Mouse (Mus musculus) limb, embryonic 10.5 days (tissue): ENCODE results near the gene Ablim2. TPM values are rescaled to one million over a fixed set of nuclear protein-coding genes. Genes with fewer than 3 reads are reported as not detected.

Source experiments
- DNase-seq: peaks from one replicate; pipeline ENCODE4 v3.0.0-alpha.2; 2017; ENCODE audit warnings: low spot score
- H3K27ac ChIP-seq: fragments of 300-500 bp; sonication (generic); 2 replicates; pipeline ENCODE4 v1.5.1; 2016; ENCODE audit warnings: mild to moderate bottlenecking
- H3K27me3 ChIP-seq: fragments of 300-500 bp; sonication (generic); 2 replicates; pipeline ENCODE4 v1.6.1; 2016; ENCODE audit warnings: low read depth, mild to moderate bottlenecking; ENCODE audit not compliant: poor library complexity, severe bottlenecking
- H3K36me3 ChIP-seq: fragments of 300-500 bp; sonication (generic); 2 replicates; pipeline ENCODE4 v1.6.1; 2016; ENCODE audit warnings: mild to moderate bottlenecking, moderate library complexity
- H3K4me1 ChIP-seq: fragments of 300-500 bp; sonication (generic); 2 replicates; pipeline ENCODE4 v1.6.1; 2016
- H3K4me3 ChIP-seq: fragments of 300-500 bp; sonication (generic); 2 replicates; pipeline ENCODE4 v1.5.1; 2016; ENCODE audit warnings: mild to moderate bottlenecking, moderate library complexity
- H3K9me3 ChIP-seq: fragments of 300-500 bp; sonication (generic); replicated peaks from 2 replicates; pipeline ENCODE4 v1.6.1; 2016; ENCODE audit warnings: mild to moderate bottlenecking
- WGBS: fragments of 180-500 bp; shearing (Covaris S2); methylation state at CpG from one replicate; pipeline ENCODE4 v1.1.7; 2016; 5-methylcytosine and 5-hydroxymethylcytosine counted together
- polyA plus RNA-seq: library from polyadenylated mRNA; unstranded; fragments of >200 nt; fragmentation: Nextera tagmentation; extraction: Ambion mirVana; gene quantifications from 2 replicates; pipeline ENCODE4 v1.2.1, GENCODE M21; 2016

Gene Ablim2
- polyA plus RNA-seq, 1 experiment from 2014 or later = 0.74 TPM

DNA sequence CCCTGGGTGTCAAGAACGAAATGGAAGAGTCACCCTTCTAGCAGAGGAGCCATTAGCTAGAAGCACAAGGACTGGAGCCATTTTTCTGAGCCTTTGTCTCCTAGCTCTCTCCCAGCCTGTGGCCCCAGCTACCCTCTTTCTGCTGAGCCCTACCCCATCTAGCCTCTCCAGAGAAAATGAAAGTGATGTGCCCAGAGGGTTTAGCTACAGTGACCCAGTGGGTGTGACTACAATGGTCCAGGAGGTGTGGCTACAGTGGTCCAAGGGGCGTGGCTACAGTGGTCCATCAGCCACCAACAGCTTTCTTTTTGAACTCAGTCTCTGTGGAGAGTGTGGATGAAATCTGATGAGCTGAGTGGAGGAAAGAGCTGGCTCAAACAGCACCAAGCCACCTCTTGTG lies 81.6 kb downstream of the Ablim2 start:
- peaks cover 3% of the 10 kb centered on the region; the same call in 1 of the 2 replicates for H3K4me1 ChIP-seq
- 59% methylated on average over 2 of the region's 2 CpGs for WGBS
- H3K36me3 ChIP-seq = no peaks in the 10 kb centered on the region
- H3K27ac ChIP-seq = no peak overlapping the region
- H3K27me3 ChIP-seq = no peaks in the 10 kb centered on the region
- DNase-seq = no peak
- no peak overlapping the region for H3K4me3 ChIP-seq
- no peaks in the 10 kb centered on the region for H3K9me3 ChIP-seq

DNA sequence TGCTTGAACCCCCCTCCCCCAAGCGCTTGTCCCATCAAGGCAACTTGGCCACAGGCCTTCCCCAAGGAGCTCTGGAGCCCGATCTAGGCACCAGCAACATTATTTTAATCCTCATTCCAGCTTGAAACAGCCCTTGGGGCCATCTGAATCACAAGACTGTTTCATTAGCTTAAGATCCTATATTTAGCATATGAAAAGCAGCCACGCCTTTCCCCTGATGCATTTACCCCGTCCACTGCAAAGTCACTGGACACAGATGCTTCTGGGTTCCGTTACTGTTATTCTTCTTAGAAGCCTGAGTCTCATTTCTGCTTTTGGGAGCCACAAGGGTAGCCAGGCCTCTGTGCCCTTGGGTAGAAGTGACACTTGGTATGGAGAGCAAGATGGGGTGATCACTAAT lies 93.8 kb downstream of the Ablim2 start:
- Histone ChIP-seq H3K4me3 (no peak overlapping the region), H3K27me3 (no peaks in the 10 kb centered on the region), H3K9me3 (no peaks in the 10 kb centered on the region), H3K36me3 (no peaks in the 10 kb centered on the region), H3K27ac (no peak overlapping the region), H3K4me1 (no peaks in the 10 kb centered on the region)
- DNase-seq = no peak
- 82% methylated on average over 5 of the region's 5 CpGs for WGBS

DNA sequence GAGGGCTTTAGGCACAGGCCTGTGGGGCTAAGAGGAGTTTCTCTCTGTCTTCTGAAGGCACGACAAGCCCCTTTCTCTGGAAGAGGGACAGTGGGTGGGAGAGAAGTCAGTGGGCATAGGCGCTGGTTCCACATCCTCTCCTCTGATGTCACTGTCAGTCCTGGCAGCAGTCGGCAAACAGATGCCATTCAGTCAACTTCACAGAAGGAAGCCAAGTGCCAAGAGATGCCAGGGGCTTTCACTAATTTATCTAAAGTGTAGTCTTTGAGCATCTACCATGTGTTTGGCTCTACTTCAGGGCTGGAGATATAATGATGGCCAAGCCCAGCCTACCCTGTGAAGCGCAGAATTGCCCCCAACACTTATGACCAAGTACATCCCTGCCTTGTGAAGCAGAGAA lies 95.8 kb downstream of the Ablim2 start:
- H3K27me3 ChIP-seq = no peaks in the 10 kb centered on the region
- H3K27ac ChIP-seq = no peak overlapping the region
- 0 out of 2 replicates have a peak, but pooled peaks cover 3% of the 10 kb centered on the region for H3K4me1 ChIP-seq
- no peaks in the 10 kb centered on the region for H3K9me3 ChIP-seq
- no peak for DNase-seq
- 91% methylated on average over 4 of the region's 4 CpGs for WGBS
- H3K4me3 ChIP-seq = no peak overlapping the region
- H3K36me3 ChIP-seq = no peaks in the 10 kb centered on the region

DNA sequence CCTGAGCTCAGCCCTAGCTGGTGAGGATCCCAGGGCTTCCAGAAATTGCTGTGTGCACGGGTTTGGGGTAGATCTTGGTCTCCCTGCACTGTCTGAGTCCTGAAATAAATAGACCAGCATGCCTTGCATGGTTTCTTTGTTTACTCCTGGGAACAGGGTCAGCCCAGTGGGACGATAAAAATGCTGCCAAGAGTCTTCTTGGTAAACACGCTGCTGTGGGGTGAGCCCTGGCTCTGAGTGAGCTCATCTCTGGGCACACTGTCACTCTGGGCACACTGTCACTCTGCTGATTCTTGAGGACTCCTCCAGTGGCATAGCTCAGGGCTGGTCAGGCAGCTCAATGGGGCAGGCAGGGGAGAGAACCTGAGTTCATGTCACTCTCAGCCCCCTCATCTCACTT lies 98.6 kb downstream of the Ablim2 start:
- no peak overlapping the region for H3K4me3 ChIP-seq
- DNase-seq = no peak
- H3K27me3 ChIP-seq = no peaks in the 10 kb centered on the region
- H3K27ac ChIP-seq = no peak overlapping the region
- no peaks in the 10 kb centered on the region for H3K9me3 ChIP-seq
- 61% methylated on average over 3 of the region's 3 CpGs for WGBS
- 0 out of 2 replicates have a peak, but pooled peaks cover 3% of the 10 kb centered on the region for H3K4me1 ChIP-seq
- no peaks in the 10 kb centered on the region for H3K36me3 ChIP-seq

DNA sequence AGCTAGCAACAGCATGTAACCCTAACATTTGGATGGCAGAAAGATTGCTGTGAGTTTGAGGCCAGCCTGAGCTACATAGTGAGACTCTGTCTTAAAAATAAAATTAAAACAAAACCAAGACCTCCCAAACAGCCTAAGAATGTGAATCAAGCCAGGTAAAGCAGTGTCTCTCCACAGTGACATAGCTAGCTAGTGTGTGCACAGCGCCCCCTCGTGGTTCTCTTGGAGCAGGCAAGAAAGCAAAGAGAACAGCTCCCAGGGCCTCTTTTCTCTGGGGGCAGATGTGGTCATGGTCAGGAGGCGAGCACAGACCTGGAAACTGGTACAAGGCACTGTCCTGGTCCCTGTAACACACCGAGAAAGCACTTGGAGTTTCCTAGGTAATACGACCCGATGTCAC lies 100.4 kb downstream of the Ablim2 start:
- H3K27me3 ChIP-seq = no peaks in the 10 kb centered on the region
- H3K4me1 ChIP-seq = 0 out of 2 replicates have a peak, but pooled peaks cover 3% of the 10 kb centered on the region
- no peak overlapping the region for H3K4me3 ChIP-seq
- H3K36me3 ChIP-seq = no peaks in the 10 kb centered on the region
- peak; percentile 91 for DNase-seq
- H3K27ac ChIP-seq = no peak overlapping the region
- H3K9me3 ChIP-seq = no peaks in the 10 kb centered on the region
- 24% methylated on average over 6 of the region's 6 CpGs for WGBS

DNA sequence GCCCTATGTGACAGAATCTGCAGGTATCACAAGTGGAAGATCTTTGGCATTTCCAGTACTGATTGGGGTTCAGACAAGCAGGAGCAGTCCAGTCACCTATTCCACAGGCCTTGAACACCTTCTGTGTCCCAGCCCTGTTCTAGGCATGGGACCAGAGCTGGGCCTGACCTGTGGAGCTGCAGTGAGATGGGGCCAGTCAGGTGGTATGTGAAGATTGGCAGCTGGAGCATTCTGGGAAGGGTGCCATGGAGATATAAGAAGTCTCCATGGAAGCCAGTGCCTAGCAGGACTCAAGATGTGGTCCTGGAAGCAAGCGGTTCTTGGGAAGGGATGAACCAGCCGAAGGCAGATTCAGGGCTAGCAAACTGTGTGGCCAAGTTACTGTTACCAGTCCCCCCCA lies 103.8 kb downstream of the Ablim2 start:
- 94% methylated on average over 2 of the region's 2 CpGs for WGBS
- Histone ChIP-seq H3K9me3 (no peaks in the 10 kb centered on the region), H3K36me3 (no peaks in the 10 kb centered on the region), H3K4me1 (peaks cover 10% of the 10 kb centered on the region; the same call in 1 of the 2 replicates), H3K27me3 (no peaks in the 10 kb centered on the region), H3K27ac (no peak overlapping the region), H3K4me3 (no peak overlapping the region)
- no peak for DNase-seq

DNA sequence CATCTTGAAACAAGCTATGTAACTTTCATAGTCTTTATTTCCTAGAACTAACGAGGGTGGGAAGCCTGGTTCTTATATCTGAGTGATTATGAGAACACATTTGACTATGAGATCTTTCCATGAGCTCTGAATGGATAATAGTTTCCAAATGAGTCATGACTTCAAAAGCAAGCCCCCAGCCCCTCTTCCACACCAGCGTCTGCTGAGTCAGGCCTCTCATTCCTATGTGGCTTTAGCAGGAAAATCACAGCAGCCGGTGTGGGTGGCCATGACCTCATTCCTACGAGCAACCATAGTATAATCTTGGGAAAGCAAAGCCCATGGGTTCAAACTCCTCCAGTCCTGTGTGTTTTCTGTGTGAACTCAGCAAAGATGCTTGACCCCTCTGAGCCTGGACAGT lies 112.3 kb downstream of the Ablim2 start:
- Histone ChIP-seq H3K36me3 (no peaks in the 10 kb centered on the region), H3K27ac (no peak overlapping the region), H3K4me1 (peaks cover 16% of the 10 kb centered on the region; the same call in 1 of the 2 replicates), H3K9me3 (no peaks in the 10 kb centered on the region), H3K27me3 (no peaks in the 10 kb centered on the region), H3K4me3 (no peak overlapping the region)
- DNase-seq = no peak
- WGBS = 84% methylated on average over 4 of the region's 4 CpGs

DNA sequence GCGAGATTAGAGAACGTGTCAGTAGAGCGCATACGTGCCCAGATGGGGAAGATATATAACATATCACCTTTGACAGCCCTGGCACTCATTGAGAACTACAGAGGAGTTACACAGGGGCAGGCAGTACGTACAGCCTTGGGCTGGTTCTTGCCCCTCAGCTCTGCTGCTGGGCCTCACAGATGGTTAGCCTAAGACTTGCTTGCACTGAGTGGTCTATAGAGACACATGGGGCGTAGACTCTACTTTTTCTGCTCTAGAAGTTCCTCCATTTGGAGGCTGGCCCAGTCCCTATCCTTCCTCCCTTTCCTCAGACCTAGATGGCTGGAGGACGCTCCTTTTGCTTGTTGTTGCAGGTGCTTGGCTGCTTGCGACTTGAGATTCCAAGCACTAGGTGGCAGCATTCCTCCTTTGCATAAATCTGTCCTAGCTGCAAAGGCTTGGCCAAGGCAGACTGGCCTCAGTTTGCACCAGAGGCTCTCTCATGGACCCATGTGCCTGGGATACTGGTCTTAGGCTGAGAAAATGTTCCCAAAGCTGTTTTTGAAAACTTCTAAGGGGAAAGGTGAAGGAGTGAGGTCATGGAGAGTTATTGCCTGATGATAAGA lies 112.8 kb downstream of the Ablim2 start:
- H3K9me3 ChIP-seq = no peaks in the 10 kb centered on the region
- DNase-seq = peak; percentile 74
- peaks cover 14% of the 10 kb centered on the region; the same call in 1 of the 2 replicates for H3K4me1 ChIP-seq
- H3K36me3 ChIP-seq = no peaks in the 10 kb centered on the region
- no peaks in the 10 kb centered on the region for H3K27me3 ChIP-seq
- 59% methylated on average over 8 of the region's 8 CpGs for WGBS
- H3K27ac ChIP-seq = no peak overlapping the region
- H3K4me3 ChIP-seq = no peak overlapping the region

DNA sequence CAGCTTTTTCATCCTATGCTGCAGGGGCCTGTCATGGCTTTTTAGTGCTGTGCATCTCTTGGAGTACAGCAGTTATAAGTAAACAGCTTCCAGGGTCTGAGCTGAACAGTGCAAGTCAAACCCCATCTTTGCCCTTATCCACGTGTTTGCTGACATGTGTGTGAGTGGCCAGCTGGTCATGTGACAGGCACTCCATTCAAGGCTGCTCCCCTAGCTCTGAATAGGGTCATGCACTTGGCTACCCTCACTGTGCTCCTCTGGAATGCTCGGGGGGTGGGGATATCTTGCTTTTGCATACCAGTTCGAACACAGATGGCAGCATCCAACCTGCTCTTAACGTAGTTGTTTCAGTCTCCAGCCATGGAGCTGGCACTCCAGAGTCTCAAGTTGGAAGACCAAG lies 115.7 kb downstream of the Ablim2 start:
- Histone ChIP-seq H3K4me3 (no peak overlapping the region), H3K27ac (no peak overlapping the region), H3K9me3 (no peaks in the 10 kb centered on the region), H3K36me3 (no peaks in the 10 kb centered on the region), H3K4me1 (peaks cover 9% of the 10 kb centered on the region; the same call in 1 of the 2 replicates), H3K27me3 (no peaks in the 10 kb centered on the region)
- WGBS = 61% methylated on average over 4 of the region's 4 CpGs
- no peak for DNase-seq

DNA sequence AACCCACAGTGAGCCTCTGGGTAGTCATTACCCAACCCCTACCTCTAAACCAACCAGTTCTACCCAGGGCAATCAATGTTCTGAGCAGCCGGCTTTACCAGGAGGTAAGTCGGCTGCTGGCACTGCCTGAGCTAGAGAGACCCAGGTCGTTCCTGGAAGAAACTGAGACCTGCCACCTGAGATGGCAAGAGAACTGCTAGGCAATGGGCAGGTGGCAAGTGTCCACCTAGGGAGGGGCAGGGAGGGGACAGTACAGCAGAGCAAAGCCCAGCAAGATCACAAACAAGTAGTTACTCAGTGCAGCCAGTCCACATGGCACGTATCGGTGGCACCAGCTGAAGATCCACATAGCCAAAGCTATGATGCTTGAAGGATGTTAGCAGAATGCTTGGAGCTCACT lies 118.6 kb downstream of the Ablim2 start:
- 92% methylated on average over 5 of the region's 5 CpGs for WGBS
- peaks cover 9% of the 10 kb centered on the region; the same call in 1 of the 2 replicates for H3K4me1 ChIP-seq
- no peak for DNase-seq
- no peaks in the 10 kb centered on the region for H3K9me3 ChIP-seq
- no peak overlapping the region for H3K27ac ChIP-seq
- no peaks in the 10 kb centered on the region for H3K27me3 ChIP-seq
- no peak overlapping the region for H3K4me3 ChIP-seq
- no peaks in the 10 kb centered on the region for H3K36me3 ChIP-seq

DNA sequence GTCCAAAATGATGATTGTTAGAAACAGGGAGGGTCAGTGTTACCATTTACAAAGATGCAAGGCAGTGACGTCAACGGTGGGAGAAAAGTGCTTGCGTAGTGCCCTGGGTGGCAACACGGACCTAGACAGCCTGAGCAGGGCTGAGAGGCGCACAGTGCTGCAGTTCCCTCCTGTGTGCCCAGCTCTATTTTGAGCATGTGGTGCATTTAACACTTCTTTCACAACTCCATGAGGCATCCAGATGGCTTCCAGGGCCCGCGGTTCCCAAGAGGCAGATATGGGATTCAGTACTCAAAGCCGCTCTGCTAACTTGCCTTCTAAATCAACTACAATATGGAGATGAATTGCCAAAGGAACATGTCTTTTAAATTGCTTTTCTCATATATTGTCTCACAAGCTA lies 121.5 kb downstream of the Ablim2 start:
- Histone ChIP-seq H3K27me3 (no peaks in the 10 kb centered on the region), H3K9me3 (no peaks in the 10 kb centered on the region), H3K4me1 (no peaks in the 10 kb centered on the region), H3K4me3 (no peak overlapping the region), H3K36me3 (no peaks in the 10 kb centered on the region), H3K27ac (no peak overlapping the region)
- no peak for DNase-seq
- 91% methylated on average over 8 of the region's 8 CpGs for WGBS

DNA sequence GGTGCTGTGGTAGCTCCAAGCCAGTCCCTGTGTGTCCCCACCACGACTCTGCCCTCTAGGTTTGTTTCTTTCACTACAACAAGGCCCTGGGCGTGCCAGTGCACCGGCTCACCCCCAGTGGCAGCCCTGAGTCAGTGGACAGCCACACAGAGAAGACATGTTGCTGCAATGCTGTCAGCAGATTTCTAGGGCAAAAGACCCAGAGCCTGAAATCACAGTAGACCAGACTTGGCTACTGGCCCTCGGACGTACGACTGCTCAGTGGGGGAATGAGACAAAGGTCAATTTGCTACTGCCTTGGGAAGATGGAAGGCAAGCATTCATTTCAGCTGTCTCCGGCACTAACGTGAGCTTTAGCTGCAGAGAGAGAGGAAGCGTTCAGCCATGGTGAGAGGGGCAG lies 124.7 kb downstream of the Ablim2 start:
- DNase-seq = no peak
- no peak overlapping the region for H3K27ac ChIP-seq
- no peak overlapping the region for H3K4me3 ChIP-seq
- no peaks in the 10 kb centered on the region for H3K36me3 ChIP-seq
- 71% methylated on average over 9 of the region's 9 CpGs for WGBS
- no peaks in the 10 kb centered on the region for H3K9me3 ChIP-seq
- no peaks in the 10 kb centered on the region for H3K4me1 ChIP-seq
- no peaks in the 10 kb centered on the region for H3K27me3 ChIP-seq

DNA sequence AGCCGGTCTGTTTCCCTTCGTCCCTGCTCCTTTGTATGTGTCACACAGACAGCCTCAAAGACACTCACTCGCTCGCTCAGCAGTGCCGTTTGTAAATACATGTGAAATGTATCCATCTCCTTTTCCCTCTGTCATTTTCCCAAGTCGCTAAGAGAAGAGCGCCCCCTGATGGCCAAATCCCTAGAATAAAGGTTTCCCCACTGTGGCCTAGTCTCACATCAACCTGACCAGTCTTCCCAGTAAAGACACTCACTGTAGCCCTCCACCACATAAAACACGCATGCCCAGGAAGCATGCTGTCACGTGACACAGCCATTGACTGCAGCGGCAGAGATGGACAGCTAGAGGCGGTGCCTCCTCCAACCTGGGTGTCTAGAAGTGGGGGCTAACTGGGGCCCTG lies 126.6 kb downstream of the Ablim2 start:
- Histone ChIP-seq H3K27ac (no peak overlapping the region), H3K36me3 (no peaks in the 10 kb centered on the region), H3K4me1 (no peaks in the 10 kb centered on the region), H3K4me3 (no peak overlapping the region), H3K9me3 (no peaks in the 10 kb centered on the region), H3K27me3 (no peaks in the 10 kb centered on the region)
- DNase-seq = peak; percentile 68
- 39% methylated on average over 11 of the region's 11 CpGs for WGBS

DNA sequence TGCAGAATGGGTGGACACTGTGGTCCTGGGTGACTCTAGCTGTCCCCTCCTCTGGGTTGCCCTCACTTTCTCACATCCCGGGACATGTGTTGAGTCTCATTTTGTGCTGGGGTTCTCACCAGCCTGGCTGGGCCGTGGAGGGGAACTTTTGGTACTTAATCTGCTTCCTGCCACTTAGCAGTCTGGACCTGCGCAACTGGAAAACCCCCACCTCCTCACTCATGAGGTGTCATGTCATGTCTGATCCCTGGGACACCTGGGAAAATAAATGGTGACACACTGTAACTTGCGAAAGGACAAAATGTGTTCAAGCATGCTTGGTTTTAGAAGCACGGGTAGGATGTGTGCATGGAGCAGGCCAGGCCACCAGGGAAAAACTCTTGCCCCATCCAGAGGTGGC lies 127.0 kb downstream of the Ablim2 start:
- Histone ChIP-seq H3K9me3 (no peaks in the 10 kb centered on the region), H3K27ac (no peak overlapping the region), H3K36me3 (no peaks in the 10 kb centered on the region), H3K4me3 (no peak overlapping the region), H3K4me1 (no peaks in the 10 kb centered on the region), H3K27me3 (no peaks in the 10 kb centered on the region)
- DNase-seq = no peak
- 90% methylated on average over 5 of the region's 5 CpGs for WGBS
